Mouse (Mus musculus) liver, embryonic 14.5 days (tissue): ENCODE measurements around the gene Znrf1. TPM values are rescaled to one million over a fixed set of nuclear protein-coding genes. Genes with fewer than 3 reads are reported as not detected.

ENCODE experiments used
- ATAC-seq: fragments of 200-750 bp; cut with Nextera tagmentation; 2 replicates; pipeline ENCODE4 v1.8.0; 2017; ENCODE audit warnings: moderate number of reproducible peaks, mild to moderate bottlenecking, moderate library complexity; ENCODE audit not compliant: insufficient read depth
- DNase-seq, 3 experiments: peaks; one replicate each; pipeline ENCODE4 v3.0.0-alpha.2; 2012 to 2013; ENCODE audit warnings: low read depth in 3 of 3, low spot score in 3 of 3
- H3K27ac ChIP-seq: fragments of 300-500 bp; sonication (generic); 2 replicates; pipeline ENCODE4 v1.5.1; 2014; ENCODE audit warnings: moderate library complexity, mild to moderate bottlenecking, control low read depth, inconsistent platforms
- H3K27me3 ChIP-seq: fragments of 300-500 bp; sonication (generic); 2 replicates; pipeline ENCODE4 v1.6.1; 2014; ENCODE audit warnings: mild to moderate bottlenecking, low read length, moderate library complexity; ENCODE audit not compliant: control insufficient read depth, insufficient read depth
- H3K36me3 ChIP-seq: fragments of 300-500 bp; sonication (generic); replicated peaks from 2 replicates; pipeline ENCODE4 v1.6.1; 2014; ENCODE audit warnings: low read depth; ENCODE audit not compliant: control insufficient read depth, insufficient read depth
- H3K4me1 ChIP-seq, 2 experiments: fragments of 200-500 bp in 1 of 2; fragments of 300-500 bp in 1 of 2; sonication (generic) in 1 of 2; replicated peaks; 2 replicates each; pipeline ENCODE4 v1.6.1; 2012 to 2014; ENCODE audit warnings: antibody characterized with exemption in 1 of 2, inconsistent platforms in 1 of 2, low read length in 1 of 2; ENCODE audit not compliant: control insufficient read depth in 2 of 2, insufficient read depth in 2 of 2
- H3K4me2 ChIP-seq: fragments of 300-500 bp; sonication (generic); 2 replicates; pipeline ENCODE4 v1.6.1; 2014; ENCODE audit warnings: low read depth, mild to moderate bottlenecking, control low read depth, moderate library complexity
- H3K4me3 ChIP-seq, 2 experiments: fragments of 200-500 bp in 1 of 2; fragments of 300-500 bp in 1 of 2; sonication (generic) in 1 of 2; 2 replicates each; pipeline ENCODE4 v1.5.1; 2012 to 2014; ENCODE audit warnings: low read depth in 2 of 2, low read length in 2 of 2, mild to moderate bottlenecking in 2 of 2, control low read depth in 1 of 2, inconsistent platforms in 1 of 2, moderate library complexity in 1 of 2; ENCODE audit not compliant: insufficient read depth in 1 of 2
- H3K9ac ChIP-seq: fragments of 300-500 bp; sonication (generic); replicated peaks from 2 replicates; pipeline ENCODE4 v1.6.1; 2014; ENCODE audit warnings: mild to moderate bottlenecking, control low read depth, moderate library complexity
- H3K9me3 ChIP-seq: fragments of 300-500 bp; sonication (generic); 2 replicates; pipeline ENCODE4 v1.6.1; 2016; ENCODE audit warnings: low read length, mixed read lengths; ENCODE audit not compliant: control insufficient read depth
- CTCF ChIP-seq: IDR thresholded peaks from 2 replicates; pipeline ENCODE4 v1.5.1; 2016; ENCODE audit warnings: antibody characterized with exemption, low read depth, control low read depth
- EP300 ChIP-seq: IDR thresholded peaks from 2 replicates; pipeline ENCODE4 v1.6.1; 2016; ENCODE audit warnings: antibody characterized with exemption, low read depth
- WGBS: fragments of 180-500 bp; shearing (Covaris S2); extraction: QIAGEN DNeasy Blood & Tissue Kit; methylation state at CpG from one replicate; pipeline ENCODE4 v1.1.7; 2014; ENCODE audit not compliant: insufficient replicate concordance; 5-methylcytosine and 5-hydroxymethylcytosine counted together
- polyA plus RNA-seq, 2 experiments: library from polyadenylated mRNA; depleted of rRNA in 1 of 2; stranded (reverse) in 1 of 2; unstranded in 1 of 2; fragments of >200 nt; fragmentation: Nextera tagmentation in 1 of 2; extraction: Ambion mirVana in 1 of 2; gene quantifications; 2 replicates each; pipeline versions ENCODE4 v1.2.1 to v1.2.3; 2012 to 2014

The Znrf1 gene
- polyA plus RNA-seq, 2 experiments, result 4.4 to 12.6 TPM

DNA sequence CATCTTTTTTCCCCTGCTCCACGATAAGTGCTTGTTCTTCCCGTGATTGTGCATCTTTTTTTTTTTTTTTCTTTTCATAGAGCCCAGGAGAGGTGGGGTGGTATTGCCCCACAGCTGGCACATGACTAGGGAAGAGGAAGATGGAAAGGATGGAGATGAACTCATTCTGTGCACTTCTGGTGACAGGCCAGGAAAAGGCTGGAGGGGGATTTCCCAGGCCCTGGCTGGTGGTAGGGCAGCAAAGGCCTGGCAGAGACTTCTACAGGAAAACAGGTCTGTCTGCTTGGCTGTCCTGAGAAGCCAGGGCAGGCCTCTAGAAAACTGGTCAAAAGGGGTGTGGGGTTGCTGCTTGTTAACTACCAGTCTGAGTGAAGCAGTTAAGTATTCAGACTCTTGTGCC is 2.3 kb downstream of the Znrf1 start:
- Histone ChIP-seq H3K27me3 (no peaks in the 10 kb centered on the region), H3K4me1 (peaks cover 0 to 21% of the 10 kb centered on the region in 2 experiments; a peak in 3 of 4 replicates), H3K9ac (no peak overlapping the region), H3K4me2 (peak overlapping the region; percentile 89), H3K27ac (no peak overlapping the region), H3K4me3 (peak overlapping the region; percentile 66 to 77), H3K36me3 (no peaks in the 10 kb centered on the region), H3K9me3 (no peaks in the 10 kb centered on the region)
- no peak for DNase-seq
- no peak for TF ChIP-seq CTCF
- no peak for TF ChIP-seq EP300
- 17% methylated on average over 2 of the region's 2 CpGs for WGBS
- ATAC-seq, result no peak

DNA sequence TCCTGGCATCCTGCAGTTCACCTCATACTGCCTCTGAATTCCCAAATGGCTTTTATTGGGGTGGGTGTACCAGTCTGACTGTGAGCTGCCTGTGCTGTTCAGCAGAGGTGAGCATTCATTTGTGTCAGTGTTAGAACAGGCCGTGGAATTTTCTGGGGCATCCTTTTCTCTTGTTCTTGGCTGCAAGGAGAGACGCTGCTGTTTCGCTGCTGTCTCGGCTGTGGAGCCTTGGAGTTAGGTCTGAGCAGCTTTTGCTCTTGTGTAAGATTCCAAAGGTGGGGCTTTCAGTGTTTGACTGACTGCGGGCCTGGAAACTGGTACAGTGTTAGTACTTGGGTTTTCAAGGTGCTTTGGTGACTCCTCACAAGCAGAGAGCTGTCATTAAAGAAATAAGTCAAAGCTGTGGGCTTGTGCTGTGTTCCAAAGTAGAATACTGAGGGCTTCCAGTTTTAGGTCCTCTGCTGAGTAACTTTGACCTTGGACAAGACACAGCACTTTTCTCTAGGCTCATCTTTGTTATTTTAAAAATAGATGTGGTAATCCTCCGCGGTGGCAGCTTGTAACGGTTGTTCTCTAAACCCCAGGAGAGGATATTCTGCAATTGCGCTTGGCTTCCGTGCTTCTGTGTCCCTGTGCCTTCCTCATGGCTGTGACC is 3.7 kb downstream of the Znrf1 start:
- peaks cover 0 to 21% of the 10 kb centered on the region in 2 experiments; a peak in 3 of 4 replicates for H3K4me1 ChIP-seq
- DNase-seq, result no peak
- no peak for ATAC-seq
- H3K4me2 ChIP-seq, result peak overlapping the region; percentile 89
- H3K4me3 ChIP-seq, result peak overlapping the region in 1 of 2 experiments; percentile 0; a peak in 1 of 4 replicates
- no peak overlapping the region for H3K9ac ChIP-seq
- no peaks in the 10 kb centered on the region for H3K9me3 ChIP-seq
- no peaks in the 10 kb centered on the region for H3K36me3 ChIP-seq
- TF ChIP-seq CTCF, result no peak
- 28% methylated on average over 10 of the region's 10 CpGs for WGBS
- H3K27me3 ChIP-seq, result no peaks in the 10 kb centered on the region
- H3K27ac ChIP-seq, result no peak overlapping the region

DNA sequence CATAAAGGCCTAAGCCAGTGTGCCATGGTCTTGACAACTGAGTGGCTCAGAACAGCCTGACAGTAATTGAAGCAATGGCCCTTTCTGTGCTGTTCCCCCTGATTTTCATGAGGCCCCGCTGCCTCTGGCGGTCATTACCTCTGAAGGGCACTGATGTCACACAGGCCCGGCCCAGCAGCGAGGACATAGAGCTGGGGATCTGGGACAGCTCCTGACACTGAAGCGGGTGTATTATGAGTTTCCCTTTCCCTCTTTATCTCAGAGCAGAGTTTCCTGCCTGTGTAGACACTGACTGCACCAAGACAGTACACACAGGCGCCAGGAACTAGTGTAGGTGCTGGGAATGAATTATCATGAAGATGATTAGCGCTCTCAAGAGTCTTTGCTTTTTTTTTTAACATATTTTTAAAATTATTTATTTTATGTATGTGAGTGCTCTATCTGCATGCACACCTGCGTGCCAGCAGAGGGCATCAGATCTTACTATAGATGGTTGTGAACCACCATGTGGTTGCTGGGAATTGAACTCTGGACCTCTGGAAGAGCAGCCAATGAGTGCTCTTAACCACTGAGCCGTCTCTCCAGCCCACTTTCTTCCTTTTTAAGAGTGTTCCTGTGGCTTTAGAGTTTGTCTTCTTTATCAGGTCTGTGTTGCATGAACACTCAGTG is 7.9 kb downstream of the Znrf1 start:
- H3K9ac ChIP-seq, result no peak overlapping the region
- H3K4me3 ChIP-seq, result no peak overlapping the region
- no peaks in the 10 kb centered on the region for H3K27me3 ChIP-seq
- peaks cover 0 to 12% of the 10 kb centered on the region in 2 experiments; a peak in 3 of 4 replicates for H3K4me1 ChIP-seq
- no peak for DNase-seq
- H3K36me3 ChIP-seq, result no peaks in the 10 kb centered on the region
- no peak; the same call in 1 of the 2 replicates for TF ChIP-seq CTCF
- TF ChIP-seq EP300, result no peak
- no peak for ATAC-seq
- 38% methylated on average over 9 of the region's 9 CpGs for WGBS
- H3K4me2 ChIP-seq, result no peak overlapping the region
- no peak overlapping the region for H3K27ac ChIP-seq
- no peaks in the 10 kb centered on the region for H3K9me3 ChIP-seq

DNA sequence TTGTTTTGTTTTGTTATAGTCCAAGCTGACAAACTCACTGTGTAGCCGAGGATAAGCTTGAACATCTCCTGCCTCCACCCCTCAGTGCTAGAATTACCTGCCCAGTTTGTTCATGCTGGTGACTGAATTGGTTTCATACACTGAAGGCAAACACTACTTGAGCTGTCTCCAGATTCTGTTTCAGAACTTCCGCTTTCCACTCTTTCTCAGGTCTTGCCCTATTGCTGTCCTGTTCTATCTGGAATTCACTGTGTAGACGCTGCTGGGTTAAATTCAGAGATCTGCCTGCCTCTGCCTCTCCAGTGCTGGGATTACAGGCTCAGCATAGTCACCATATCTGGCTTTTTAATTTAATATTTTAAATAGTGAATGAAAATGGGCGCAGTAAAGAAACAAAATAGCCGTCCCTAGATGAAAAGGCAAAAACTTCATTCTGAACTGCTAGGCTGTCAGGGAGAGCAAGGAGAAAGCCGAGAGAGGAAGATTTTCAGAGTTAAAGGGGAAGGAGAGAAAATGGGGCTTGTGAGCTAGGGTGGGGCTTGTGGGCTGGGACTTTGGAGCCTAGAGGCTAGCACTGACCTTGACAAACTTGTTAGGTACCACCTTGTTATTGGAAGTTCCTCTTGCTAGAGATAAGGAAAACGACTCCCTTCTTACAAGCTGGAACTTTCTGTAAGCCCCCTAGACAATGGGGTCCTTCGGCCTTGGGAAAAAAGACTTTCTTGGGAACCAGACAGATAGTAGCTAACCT is 9.7 kb downstream of the Znrf1 start:
- no peak overlapping the region for H3K9ac ChIP-seq
- DNase-seq (no peak), ATAC-seq (no peak)
- H3K36me3 ChIP-seq, result no peaks in the 10 kb centered on the region
- no peak overlapping the region for H3K4me3 ChIP-seq
- H3K4me2 ChIP-seq, result no peak overlapping the region
- H3K4me1 ChIP-seq, result peaks cover 3 to 14% of the 10 kb centered on the region in 2 experiments; a peak in 3 of 4 replicates
- H3K9me3 ChIP-seq, result no peaks in the 10 kb centered on the region
- WGBS, result 47% methylated on average over 8 of the region's 8 CpGs
- no peaks in the 10 kb centered on the region for H3K27me3 ChIP-seq
- H3K27ac ChIP-seq, result no peak overlapping the region
- no peak for TF ChIP-seq CTCF
- TF ChIP-seq EP300, result no peak

DNA sequence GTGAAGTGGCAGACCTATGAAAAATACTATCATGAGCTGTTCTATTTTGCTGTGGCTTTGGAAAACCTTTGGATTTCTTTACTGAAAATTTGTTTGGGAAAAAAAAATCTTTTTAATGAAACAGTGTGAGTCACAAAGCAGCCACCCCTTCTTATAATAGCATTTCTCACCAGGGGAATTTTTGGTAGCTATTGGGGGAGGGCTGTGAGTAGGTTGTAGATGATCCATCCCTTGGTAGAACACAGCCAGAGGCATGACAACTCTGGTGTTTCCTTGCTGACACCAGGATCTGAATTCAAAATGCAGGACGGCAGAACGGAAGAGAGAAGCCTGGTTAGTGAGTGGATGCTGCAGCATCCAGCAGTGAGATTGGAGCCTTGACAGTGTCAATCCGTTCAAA is 11.2 kb downstream of the Znrf1 start:
- DNase-seq (no peak), ATAC-seq (no peak)
- H3K4me1 ChIP-seq, result peaks cover 3 to 9% of the 10 kb centered on the region in 2 experiments; a peak in 3 of 4 replicates
- no peak overlapping the region for H3K9ac ChIP-seq
- H3K27me3 ChIP-seq, result no peaks in the 10 kb centered on the region
- H3K36me3 ChIP-seq, result no peaks in the 10 kb centered on the region
- no peak overlapping the region for H3K4me3 ChIP-seq
- H3K9me3 ChIP-seq, result no peaks in the 10 kb centered on the region
- no peak overlapping the region for H3K27ac ChIP-seq
- 73% methylated on average over 3 of the region's 3 CpGs for WGBS
- H3K4me2 ChIP-seq, result no peak overlapping the region
- no peak for TF ChIP-seq EP300
- no peak for TF ChIP-seq CTCF
